Mouse (Mus musculus): ENCODE results near the gene Arpp19. TPM values are rescaled to one million over a fixed set of nuclear protein-coding genes. Genes with fewer than 3 reads are reported as not detected.

The Arpp19 gene
- total and polyA plus RNA-seq, 3 experiments = 25.1 to 196 (median 160) TPM

GRCm38 (mm10) chr9:75040566-75040965, 3.2 kb downstream of the Arpp19 start:
- TF ChIP-seq CTCF (IDR thresholded peaks at IDR 0.05) (no peak), EP300 (IDR thresholded peaks at IDR 0.05; ENCODE audit: insufficient read depth, low read depth, low read length) (no peak), POLR2A (IDR thresholded peaks at IDR 0.05; ENCODE audit: insufficient read depth, low read depth, low read length) (no peak)
- no peak for DNase-seq
- intact Hi-C loops (cut with DNase I) = no loop called here
- H3K79me2 ChIP-seq (replicated peaks; ENCODE audit: control insufficient read depth, insufficient read depth, low read length) = peaks cover 3% of the 10 kb centered on the region
- H3K4me3 ChIP-seq = no peak overlapping the region
- no peak overlapping the region for H3K9ac ChIP-seq (ENCODE audit: low read depth, low read length)
- H3K36me3 ChIP-seq (ENCODE audit: control insufficient read depth, insufficient read depth, low read length) = peaks cover 20% of the 10 kb centered on the region
- peak overlapping the region; percentile 18; the same call in 1 of the 2 replicates for H3K27ac ChIP-seq
- H3K4me1 ChIP-seq (ENCODE audit: control insufficient read depth, insufficient read depth, low read length) = peaks cover 4% of the 10 kb centered on the region
- WGBS = 80% methylated on average over 2 of the region's 2 CpGs
- H3K27me3 ChIP-seq (ENCODE audit: control insufficient read depth, insufficient read depth, low read length) = no peaks in the 10 kb centered on the region

- 68% methylated on average over 2 of the region's 2 CpGs for WGBS
- TF ChIP-seq CTCF (IDR thresholded peaks at IDR 0.05) (no peak), POLR2A (IDR thresholded peaks at IDR 0.05; ENCODE audit: insufficient read depth, low read depth, low read length) (no peak), EP300 (IDR thresholded peaks at IDR 0.05; ENCODE audit: insufficient read depth, low read depth, low read length) (no peak)
- peaks cover 4% of the 10 kb centered on the region for H3K4me1 ChIP-seq (ENCODE audit: control insufficient read depth, insufficient read depth, low read length)
- peaks cover 28% of the 10 kb centered on the region for H3K36me3 ChIP-seq (ENCODE audit: control insufficient read depth, insufficient read depth, low read length)
- H3K4me3 ChIP-seq = no peak overlapping the region
- no peaks in the 10 kb centered on the region for H3K27me3 ChIP-seq (ENCODE audit: control insufficient read depth, insufficient read depth, low read length)
- intact Hi-C loops (cut with DNase I) = no loop called here
- no peak overlapping the region for H3K27ac ChIP-seq
- peaks cover 3% of the 10 kb centered on the region for H3K79me2 ChIP-seq (replicated peaks; ENCODE audit: control insufficient read depth, insufficient read depth, low read length)
- no peak for DNase-seq
- H3K9ac ChIP-seq (ENCODE audit: low read depth, low read length) = no peak overlapping the region
Observed at GRCm38 (mm10) chr9:75041840-75042525, 4.6 kb downstream of the Arpp19 start.

- peaks cover 5% of the 10 kb centered on the region for H3K79me2 ChIP-seq (replicated peaks; ENCODE audit: control insufficient read depth, insufficient read depth, low read length)
- intact Hi-C loops (cut with DNase I) = no loop called here
- H3K4me3 ChIP-seq = no peak overlapping the region
- peaks cover 32% of the 10 kb centered on the region for H3K36me3 ChIP-seq (ENCODE audit: control insufficient read depth, insufficient read depth, low read length)
- no peak overlapping the region for H3K27ac ChIP-seq
- H3K9ac ChIP-seq (ENCODE audit: low read depth, low read length) = no peak overlapping the region
- no peak for DNase-seq
- no peak for TF ChIP-seq EP300 (IDR thresholded peaks at IDR 0.05; ENCODE audit: insufficient read depth, low read depth, low read length)
- TF ChIP-seq CTCF (IDR thresholded peaks at IDR 0.05) = no peak
- no peak for TF ChIP-seq POLR2A (IDR thresholded peaks at IDR 0.05; ENCODE audit: insufficient read depth, low read depth, low read length)
- H3K4me1 ChIP-seq (ENCODE audit: control insufficient read depth, insufficient read depth, low read length) = peaks cover 7% of the 10 kb centered on the region
- WGBS = 85% methylated on average over 2 of the region's 2 CpGs
- H3K27me3 ChIP-seq (ENCODE audit: control insufficient read depth, insufficient read depth, low read length) = no peaks in the 10 kb centered on the region
Observed at GRCm38 (mm10) chr9:75043191-75043590, 5.8 kb downstream of the Arpp19 start.

DNA sequence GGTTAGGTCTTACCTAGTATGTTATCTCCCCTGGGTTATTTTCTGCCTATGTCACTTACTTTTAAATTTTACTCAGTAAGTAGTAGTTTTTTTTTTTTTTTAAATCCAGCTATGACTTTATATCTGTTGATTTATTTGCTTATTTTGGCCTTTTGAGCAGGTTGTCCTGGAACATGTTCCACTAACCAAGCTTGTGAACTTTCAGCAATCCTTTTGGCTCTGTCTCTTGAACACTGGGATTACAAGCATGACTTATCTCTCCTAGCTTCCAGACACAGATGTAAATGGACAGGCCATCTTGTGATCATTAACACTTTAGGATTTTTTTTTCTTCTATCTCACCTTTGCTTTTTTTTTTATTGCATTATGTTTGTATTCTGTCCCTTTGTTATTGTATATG, 9.7 kb downstream of the Arpp19 start:
- peaks cover 18% of the 10 kb centered on the region for H3K36me3 ChIP-seq (ENCODE audit: control insufficient read depth, insufficient read depth, low read length)
- H3K27me3 ChIP-seq (ENCODE audit: control insufficient read depth, insufficient read depth, low read length) = no peaks in the 10 kb centered on the region
- peaks cover 4% of the 10 kb centered on the region for H3K4me1 ChIP-seq (ENCODE audit: control insufficient read depth, insufficient read depth, low read length)
- peaks cover 5% of the 10 kb centered on the region for H3K79me2 ChIP-seq (replicated peaks; ENCODE audit: control insufficient read depth, insufficient read depth, low read length)
- DNase-seq = no peak
- H3K9ac ChIP-seq (ENCODE audit: low read depth, low read length) = no peak overlapping the region
- H3K4me3 ChIP-seq = no peak overlapping the region
- intact Hi-C loops (cut with DNase I) = loop anchor here (5.0 kb wide), 2 partner anchors 150 to 265 kb away; no protein-coding TSS in a partner anchor
- H3K27ac ChIP-seq = no peak overlapping the region
- TF ChIP-seq POLR2A (IDR thresholded peaks at IDR 0.05; ENCODE audit: insufficient read depth, low read depth, low read length) (no peak), EP300 (IDR thresholded peaks at IDR 0.05; ENCODE audit: insufficient read depth, low read depth, low read length) (no peak), CTCF (IDR thresholded peaks at IDR 0.05) (no peak)

DNA sequence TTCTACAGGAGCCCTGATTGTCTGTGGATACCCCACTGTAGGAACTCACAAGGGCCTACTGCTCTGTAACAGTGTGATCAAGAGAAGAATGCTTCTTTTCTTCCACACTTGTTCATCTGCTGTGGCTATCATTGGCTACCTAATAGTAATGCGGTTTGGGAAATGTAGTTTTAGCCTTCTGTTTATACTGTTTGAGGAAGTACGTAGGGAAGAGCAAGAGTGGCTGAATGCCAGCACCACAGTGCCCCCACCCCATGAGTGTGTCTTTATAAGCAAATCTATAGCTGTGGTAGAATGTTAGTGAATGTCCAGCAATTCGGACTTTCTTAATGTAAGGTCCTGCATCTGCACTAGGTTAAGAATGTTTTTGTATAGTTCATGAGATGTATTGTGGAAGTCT, 11.7 kb downstream of the Arpp19 start:
- WGBS = 56% methylated on average over 3 of the region's 3 CpGs
- H3K4me1 ChIP-seq (ENCODE audit: control insufficient read depth, insufficient read depth, low read length) = peaks cover 4% of the 10 kb centered on the region
- TF ChIP-seq POLR2A (IDR thresholded peaks at IDR 0.05; ENCODE audit: insufficient read depth, low read depth, low read length) = no peak
- TF ChIP-seq CTCF (IDR thresholded peaks at IDR 0.05) = no peak
- no peak for TF ChIP-seq EP300 (IDR thresholded peaks at IDR 0.05; ENCODE audit: insufficient read depth, low read depth, low read length)
- H3K27ac ChIP-seq = no peak overlapping the region
- peak in 1 of 2 experiments; percentile 36 for DNase-seq
- peaks cover 13% of the 10 kb centered on the region for H3K36me3 ChIP-seq (ENCODE audit: control insufficient read depth, insufficient read depth, low read length)
- H3K79me2 ChIP-seq (replicated peaks; ENCODE audit: control insufficient read depth, insufficient read depth, low read length) = peaks cover 3% of the 10 kb centered on the region
- no peak overlapping the region for H3K4me3 ChIP-seq
- no peaks in the 10 kb centered on the region for H3K27me3 ChIP-seq (ENCODE audit: control insufficient read depth, insufficient read depth, low read length)
- intact Hi-C loops (cut with DNase I) = loop anchor here (5.0 kb wide), 2 partner anchors 148 to 263 kb away; no protein-coding TSS in a partner anchor
- H3K9ac ChIP-seq (ENCODE audit: low read depth, low read length) = no peak overlapping the region

- no peaks in the 10 kb centered on the region for H3K27me3 ChIP-seq (ENCODE audit: control insufficient read depth, insufficient read depth, low read length)
- whole genome bisulfite sequencing = 19% methylated on average over 3 of the region's 3 CpGs
- DNase-seq = peak; percentile 47 to 59
- H3K4me1 ChIP-seq (ENCODE audit: control insufficient read depth, insufficient read depth, low read length) = peaks cover 4% of the 10 kb centered on the region
- no peak overlapping the region for H3K27ac ChIP-seq
- H3K4me3 ChIP-seq = no peak overlapping the region
- H3K9ac ChIP-seq (ENCODE audit: low read depth, low read length) = no peak overlapping the region
- peaks cover 3% of the 10 kb centered on the region for H3K79me2 ChIP-seq (replicated peaks; ENCODE audit: control insufficient read depth, insufficient read depth, low read length)
- TF ChIP-seq EP300 (IDR thresholded peaks at IDR 0.05; ENCODE audit: insufficient read depth, low read depth, low read length) = 0 out of 2 replicates have a peak, but pooled peaks have one; percentile 56
- TF ChIP-seq CTCF (IDR thresholded peaks at IDR 0.05) = peak; percentile 98
- TF ChIP-seq POLR2A (IDR thresholded peaks at IDR 0.05; ENCODE audit: insufficient read depth, low read depth, low read length) = no peak
- intact Hi-C loops (cut with DNase I) = loop anchor here (5.0 kb wide), 2 partner anchors 97 to 232 kb away; no protein-coding TSS in a partner anchor
- H3K36me3 ChIP-seq (ENCODE audit: control insufficient read depth, insufficient read depth, low read length) = peaks cover 13% of the 10 kb centered on the region
Observed at GRCm38 (mm10) chr9:75050003-75050402, 12.6 kb downstream of the Arpp19 start.

All from heart, adult 2 months (tissue).